Mouse (Mus musculus) heart, embryonic 15.5 days (tissue): Measurements from ENCODE around the gene Ppard. TPM values are rescaled to one million over a fixed set of nuclear protein-coding genes. Genes with fewer than 3 reads are reported as not detected.
"Not testable (repeated sequence)": the region's sequence is repeated elsewhere in the genome, so short reads cannot be mapped to it uniquely, and the experiment has no call there.

Experiments used
- ATAC-seq: fragments of 200-750 bp; cut with Nextera tagmentation; replicated peaks from 2 replicates; pipeline ENCODE4 v1.8.0; 2017; ENCODE audit warnings: low read depth, moderate TSS enrichment; ENCODE audit not compliant: insufficient number of reproducible peaks, insufficient read depth, low FRiP score
- H3K27ac ChIP-seq: fragments of 300-500 bp; sonication (generic); 2 replicates; pipeline ENCODE4 v1.5.1; 2015; ENCODE audit warnings: mild to moderate bottlenecking, inconsistent platforms
- H3K27me3 ChIP-seq: fragments of 300-500 bp; sonication (generic); 2 replicates; pipeline ENCODE4 v1.6.1; 2015; ENCODE audit warnings: inconsistent platforms
- H3K36me3 ChIP-seq: fragments of 300-500 bp; sonication (generic); 2 replicates; pipeline ENCODE4 v1.6.1; 2015; ENCODE audit warnings: mild to moderate bottlenecking, inconsistent platforms
- H3K4me1 ChIP-seq: fragments of 300-500 bp; sonication (generic); replicated peaks from 2 replicates; pipeline ENCODE4 v1.6.1; 2015; ENCODE audit warnings: inconsistent platforms
- H3K4me2 ChIP-seq: fragments of 300-500 bp; sonication (generic); 2 replicates; pipeline ENCODE4 v1.6.1; 2015; ENCODE audit warnings: inconsistent platforms, mild to moderate bottlenecking, moderate library complexity
- H3K4me3 ChIP-seq: fragments of 300-500 bp; sonication (generic); 2 replicates; pipeline ENCODE4 v1.5.1; 2015; ENCODE audit warnings: mild to moderate bottlenecking, inconsistent platforms
- H3K9ac ChIP-seq: fragments of 300-500 bp; sonication (generic); 2 replicates; pipeline ENCODE4 v1.6.1; 2015; ENCODE audit warnings: mild to moderate bottlenecking, inconsistent platforms
- H3K9me3 ChIP-seq: fragments of 300-500 bp; sonication (generic); replicated peaks from 2 replicates; pipeline ENCODE4 v1.6.1; 2016; ENCODE audit warnings: inconsistent platforms
- WGBS: fragments of 180-500 bp; shearing (Covaris S2); methylation state at CpG from one replicate; pipeline ENCODE4 v1.1.7; 2015; ENCODE audit warnings: mixed read lengths; 5-methylcytosine and 5-hydroxymethylcytosine counted together
- polyA plus RNA-seq: library from polyadenylated mRNA; unstranded; fragments of >200 nt; fragmentation: Nextera tagmentation; extraction: Ambion mirVana; gene quantifications from 2 replicates; pipeline ENCODE4 v1.2.1, GENCODE M21; 2015

Gene Ppard
- polyA plus RNA-seq, 1 experiment from 2014 or later: 1.1 TPM

DNA sequence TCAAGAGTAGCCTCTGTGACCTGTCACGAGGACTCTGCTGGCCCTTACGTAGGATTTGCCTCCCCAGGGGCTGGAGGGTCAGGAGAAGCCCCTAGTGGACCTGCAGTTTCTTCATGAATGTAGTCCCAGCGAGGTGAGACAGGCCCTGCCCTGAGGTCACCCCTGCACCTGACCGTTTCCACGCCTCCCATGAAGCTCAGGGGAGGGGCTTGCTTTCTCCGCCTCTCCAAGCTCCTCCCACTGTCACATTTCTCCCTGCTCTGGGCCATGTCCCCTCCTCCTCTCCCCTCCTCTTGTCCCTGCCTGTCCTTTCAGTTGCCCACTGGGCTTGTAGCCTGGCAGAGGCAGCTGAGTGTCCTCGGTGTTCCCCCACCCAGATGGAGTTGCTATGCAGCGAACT, 84.6 kb downstream of the Ppard start:
- ATAC-seq: no peak
- H3K4me3 ChIP-seq: no peak overlapping the region
- WGBS: 76% methylated on average over 8 of the region's 8 CpGs

DNA sequence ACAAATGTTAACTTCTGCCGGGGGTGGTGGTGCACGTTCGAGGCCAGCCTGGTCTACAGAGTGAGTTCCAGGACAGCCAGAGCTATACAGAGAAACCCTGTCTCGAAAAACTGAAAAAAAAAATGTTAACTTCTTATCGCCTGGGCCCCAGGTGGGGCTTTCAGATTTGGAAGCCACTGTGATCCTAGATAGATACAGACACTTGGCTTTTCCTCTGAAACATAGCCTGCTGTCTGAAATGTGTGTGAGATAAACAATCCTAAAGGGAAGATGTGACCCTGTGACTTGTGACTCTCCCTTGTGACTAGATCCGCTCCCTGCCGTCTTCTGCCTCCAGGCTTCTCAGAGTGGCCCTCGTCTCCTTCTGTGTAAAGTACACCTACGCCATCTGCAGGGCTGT, 85.2 kb downstream of the Ppard start:
- Histone ChIP-seq H3K4me2 (no peak overlapping the region), H3K27ac (no peak overlapping the region), H3K36me3 (peaks cover 32% of the 10 kb centered on the region), H3K27me3 (no peaks in the 10 kb centered on the region), H3K9ac (no peak overlapping the region), H3K4me3 (no peak overlapping the region), H3K4me1 (peaks cover 20% of the 10 kb centered on the region), H3K9me3 (no peaks in the 10 kb centered on the region)
- no peak for ATAC-seq
- 84% methylated on average over 9 of the region's 9 CpGs for WGBS

More for the DNA sequence above, 84.6 kb downstream of the Ppard start:
- H3K36me3 ChIP-seq: peaks cover 32% of the 10 kb centered on the region
- no peaks in the 10 kb centered on the region for H3K9me3 ChIP-seq
- H3K27me3 ChIP-seq: no peaks in the 10 kb centered on the region
- H3K9ac ChIP-seq: no peak overlapping the region
- H3K4me1 ChIP-seq: peaks cover 27% of the 10 kb centered on the region
- H3K4me2 ChIP-seq: no peak overlapping the region
- no peak overlapping the region for H3K27ac ChIP-seq

DNA sequence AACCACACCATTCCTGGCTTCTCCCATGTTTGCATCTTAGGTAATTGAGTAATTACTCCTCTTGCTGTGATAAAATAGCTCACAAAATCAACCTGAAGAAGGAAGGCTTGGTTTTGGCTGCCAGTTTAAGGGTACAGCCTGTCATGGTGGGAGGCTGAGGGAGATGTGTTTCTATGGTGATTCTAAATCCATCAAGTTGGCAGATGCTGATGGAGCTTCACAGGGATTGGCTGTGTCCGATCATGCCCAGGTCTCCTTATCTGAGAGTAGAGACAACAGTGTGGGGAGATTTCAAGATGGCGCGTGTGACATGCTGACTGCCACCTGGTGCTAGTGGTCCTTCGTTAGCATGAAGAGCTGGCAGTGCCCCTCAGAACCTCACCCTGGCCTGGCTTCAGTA, 89.2 kb downstream of the Ppard start:
- H3K9me3 ChIP-seq: no peaks in the 10 kb centered on the region
- no peak overlapping the region for H3K9ac ChIP-seq
- no peak overlapping the region for H3K4me2 ChIP-seq
- 89% methylated on average over 4 of the region's 4 CpGs for WGBS
- no peak for ATAC-seq
- no peak overlapping the region for H3K27ac ChIP-seq
- H3K27me3 ChIP-seq: no peaks in the 10 kb centered on the region
- no peaks in the 10 kb centered on the region for H3K4me1 ChIP-seq
- H3K36me3 ChIP-seq: peaks cover 37% of the 10 kb centered on the region
- H3K4me3 ChIP-seq: no peak overlapping the region

DNA sequence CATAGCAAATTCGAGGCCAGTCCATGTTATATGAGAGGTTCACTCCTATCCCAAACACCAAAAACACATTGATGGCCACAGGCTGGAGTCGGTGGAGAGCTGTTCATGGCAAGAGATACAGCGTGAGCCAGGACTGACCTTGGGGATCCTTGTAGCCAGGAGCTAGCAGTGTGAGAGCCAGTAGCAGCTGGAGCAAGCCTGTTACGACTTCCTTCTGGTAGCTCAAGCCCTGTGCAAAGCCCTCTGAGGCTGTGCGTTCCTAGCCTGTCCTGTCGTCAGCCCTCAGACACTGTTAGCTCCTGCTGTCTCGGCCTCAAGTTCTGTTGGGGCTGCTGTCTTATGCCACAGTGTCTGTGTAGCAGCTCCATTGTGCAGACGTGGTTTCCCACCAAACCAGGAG, 91.3 kb downstream of the Ppard start:
- Histone ChIP-seq H3K4me1 (peaks cover 9% of the 10 kb centered on the region), H3K4me3 (no peak overlapping the region), H3K9ac (no peak overlapping the region), H3K4me2 (no peak overlapping the region), H3K36me3 (peaks cover 18% of the 10 kb centered on the region), H3K27me3 (no peaks in the 10 kb centered on the region), H3K27ac (no peak overlapping the region), H3K9me3 (no peaks in the 10 kb centered on the region)
- WGBS: 84% methylated on average over 8 of the region's 8 CpGs
- no peak for ATAC-seq

DNA sequence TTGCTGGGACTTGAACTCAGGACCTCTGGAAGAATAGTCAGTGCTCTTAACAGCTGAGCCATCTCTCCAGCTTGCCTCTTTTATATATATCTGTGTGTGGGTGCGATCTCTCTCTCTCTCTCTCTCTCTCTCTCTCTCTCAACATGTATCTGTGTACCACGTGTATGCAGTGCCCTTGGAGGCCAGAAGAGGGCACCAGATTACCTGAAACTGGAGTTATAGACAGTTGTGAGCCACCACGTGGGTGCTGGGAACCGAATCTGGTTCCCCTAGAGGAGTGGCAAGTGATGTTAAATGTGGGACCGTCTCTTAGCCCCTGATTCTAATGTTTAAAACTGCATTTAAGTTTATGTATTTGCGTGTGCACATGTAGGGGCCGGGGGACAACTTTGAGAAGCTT, 91.9 kb downstream of the Ppard start:
- H3K27me3 ChIP-seq, H3K4me3 ChIP-seq, H3K9me3 ChIP-seq, ATAC-seq, H3K9ac ChIP-seq, H3K27ac ChIP-seq, H3K4me2 ChIP-seq: not testable (repeated sequence)
- peaks cover 14% of the 10 kb centered on the region for H3K36me3 ChIP-seq
- WGBS: 96% methylated on average over 7 of the region's 7 CpGs
- peaks cover 11% of the 10 kb centered on the region for H3K4me1 ChIP-seq

DNA sequence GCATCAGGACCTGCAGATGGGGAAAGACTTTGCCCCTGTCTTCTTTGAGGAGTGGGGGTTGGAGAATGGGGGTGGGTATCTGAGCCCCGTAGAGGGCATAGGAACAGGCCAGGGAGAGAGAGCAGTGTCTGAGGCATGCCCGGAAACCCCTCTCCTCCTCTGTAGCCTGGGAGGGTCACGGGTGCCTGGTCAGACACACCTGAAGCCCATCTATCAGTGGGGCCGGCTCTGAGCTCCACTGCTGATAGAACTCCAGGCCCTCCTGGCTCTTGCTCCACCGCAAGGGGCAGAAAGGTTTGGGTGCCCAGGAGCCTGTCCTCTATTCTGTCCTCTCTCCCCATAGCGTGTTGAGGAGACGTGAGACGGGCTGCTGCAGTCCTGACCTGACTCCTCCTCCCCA, 93.3 kb downstream of the Ppard start:
- no peak overlapping the region for H3K27ac ChIP-seq
- H3K27me3 ChIP-seq: no peaks in the 10 kb centered on the region
- H3K4me2 ChIP-seq: no peak overlapping the region
- no peak overlapping the region for H3K4me3 ChIP-seq
- H3K9me3 ChIP-seq: no peaks in the 10 kb centered on the region
- no peak for ATAC-seq
- H3K36me3 ChIP-seq: peaks cover 22% of the 10 kb centered on the region
- H3K4me1 ChIP-seq: peaks cover 21% of the 10 kb centered on the region
- WGBS: 87% methylated on average over 8 of the region's 8 CpGs
- no peak overlapping the region for H3K9ac ChIP-seq

DNA sequence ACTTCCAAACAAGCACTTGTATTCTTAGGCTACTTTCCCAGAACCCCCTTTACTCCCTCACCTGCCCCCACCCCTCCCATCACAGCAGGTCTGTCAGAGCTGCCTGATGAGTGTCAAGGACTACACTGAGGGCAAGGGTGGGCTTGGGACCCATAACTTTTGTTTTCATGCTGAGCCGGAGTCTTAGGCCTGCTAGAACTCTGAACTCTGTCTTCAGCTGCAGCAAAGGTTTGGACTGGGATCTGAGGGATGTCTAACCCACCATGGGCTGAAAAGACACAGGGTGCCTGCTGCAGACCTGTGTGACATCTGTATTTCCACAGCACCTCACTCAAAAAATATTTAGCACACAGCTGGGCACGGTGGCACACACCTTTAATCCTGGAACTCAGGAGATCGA, 94.5 kb downstream of the Ppard start:
- no peak overlapping the region for H3K4me2 ChIP-seq
- H3K4me1 ChIP-seq: peaks cover 29% of the 10 kb centered on the region
- H3K9ac ChIP-seq: no peak overlapping the region
- no peak overlapping the region for H3K4me3 ChIP-seq
- H3K36me3 ChIP-seq: peaks cover 32% of the 10 kb centered on the region
- H3K27me3 ChIP-seq: no peaks in the 10 kb centered on the region
- H3K9me3 ChIP-seq: no peaks in the 10 kb centered on the region
- no peak for ATAC-seq
- 81% methylated on average over 3 of the region's 3 CpGs for WGBS
- no peak overlapping the region; the same call in 1 of the 2 replicates for H3K27ac ChIP-seq

DNA sequence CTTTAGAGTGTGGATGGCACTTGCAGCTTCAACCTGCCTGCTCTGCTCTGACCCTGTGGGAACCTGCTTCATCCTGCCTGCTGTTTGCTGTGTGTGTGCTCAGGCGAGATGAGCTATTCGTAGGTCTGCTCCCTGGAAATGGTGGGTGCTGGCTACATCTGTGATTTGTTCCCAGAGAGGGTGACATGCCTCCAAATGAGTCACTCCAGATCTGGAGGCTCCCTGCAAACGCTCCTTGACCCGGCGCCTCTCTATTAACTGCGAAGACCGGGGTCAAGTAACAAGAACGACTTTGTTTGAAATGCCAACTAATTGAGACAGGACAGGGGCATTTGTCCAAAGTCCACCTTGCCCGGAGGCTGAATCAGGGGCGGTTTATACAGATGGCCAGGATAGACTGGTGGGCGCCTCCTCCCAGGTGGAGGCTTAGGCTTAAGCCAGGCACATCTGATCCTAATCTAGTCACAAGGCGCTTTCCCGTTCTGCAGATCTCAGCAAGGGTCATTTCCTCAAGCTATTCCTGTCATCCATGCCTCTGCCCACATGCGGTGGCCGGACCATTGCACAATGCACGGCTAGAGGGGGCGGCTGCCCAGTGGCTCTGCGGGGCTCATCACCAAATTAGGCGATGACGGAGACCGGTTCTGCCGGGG, 95.3 kb downstream of the Ppard start:
- Histone ChIP-seq H3K4me3 (peak overlapping the region; percentile 92), H3K36me3 (peaks cover 39% of the 10 kb centered on the region), H3K4me1 (peaks cover 38% of the 10 kb centered on the region), H3K27me3 (no peaks in the 10 kb centered on the region), H3K9me3 (no peaks in the 10 kb centered on the region), H3K27ac (peak overlapping the region; percentile 95), H3K9ac (peak overlapping the region; percentile 75), H3K4me2 (peak overlapping the region; percentile 89)
- no peak; the same call in 1 of the 2 replicates for ATAC-seq
- WGBS: 12% methylated on average over 22 of the region's 22 CpGs

DNA sequence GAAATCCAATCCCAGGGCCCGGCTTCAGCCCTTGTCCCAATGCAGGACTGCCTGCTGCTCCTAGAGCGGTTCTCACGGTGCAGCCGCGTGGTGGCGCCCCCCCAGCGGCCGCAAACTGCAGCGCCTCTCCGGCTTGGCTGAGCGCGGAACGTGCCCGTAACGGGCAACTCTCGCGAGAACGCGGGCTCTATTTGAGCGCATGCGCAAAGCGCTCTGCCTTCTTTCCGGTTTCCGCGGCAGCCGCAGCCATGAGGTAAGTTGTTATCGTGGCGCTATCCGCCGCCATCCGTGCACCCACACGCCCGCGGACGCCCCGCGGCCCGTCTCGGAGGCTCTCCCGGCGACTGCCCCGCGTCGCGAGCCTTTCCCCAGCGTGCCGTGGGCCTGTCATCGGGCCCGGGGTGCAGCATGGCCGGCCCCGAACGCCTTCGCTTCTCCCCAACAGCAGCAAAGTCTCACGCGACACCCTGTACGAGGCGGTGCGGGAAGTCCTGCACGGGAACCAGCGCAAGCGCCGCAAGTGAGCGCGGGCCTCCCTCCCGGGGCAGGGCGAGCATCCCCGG, 95.9 kb downstream of the Ppard start, which contains the start of gene Rpl10a:
TSS of gene Rpl10a (plus strand) at position 106 of the 563 bp plus-strand sequence.
- peaks cover 44% of the 10 kb centered on the region for H3K4me1 ChIP-seq
- peak within 1 kb of the TSS; percentile 95 for H3K27ac ChIP-seq
- peak within 1 kb of the TSS; percentile 100 for H3K9ac ChIP-seq
- peak; percentile 87 for ATAC-seq
- peaks cover 39% of the 10 kb centered on the region for H3K36me3 ChIP-seq
- under 1% methylated on average over 67 of the region's 67 CpGs for WGBS
- peak within 1 kb of the TSS; percentile 89 for H3K4me2 ChIP-seq
- H3K9me3 ChIP-seq: no peaks in the 10 kb centered on the region
- no peaks in the 10 kb centered on the region for H3K27me3 ChIP-seq
- peak within 1 kb of the TSS; percentile 92 for H3K4me3 ChIP-seq

DNA sequence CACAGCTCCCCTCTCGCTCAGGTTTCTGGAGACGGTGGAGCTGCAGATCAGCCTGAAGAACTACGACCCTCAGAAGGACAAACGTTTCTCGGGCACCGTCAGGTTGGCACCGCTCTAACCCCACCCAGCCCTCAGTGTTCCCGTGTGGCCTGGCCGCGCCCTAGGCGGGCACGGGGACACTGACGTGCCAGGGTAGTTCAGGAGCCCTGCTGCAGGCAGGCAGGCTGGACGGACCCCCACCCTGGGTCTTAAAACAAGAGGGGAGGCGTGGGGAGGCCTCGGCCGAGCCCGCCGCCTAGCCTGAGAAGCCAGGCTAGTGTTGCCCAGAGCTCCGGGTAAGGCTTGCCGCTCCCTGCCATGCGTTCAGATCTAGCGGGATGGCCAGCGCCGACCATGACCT, 96.4 kb downstream of the Ppard start:
- no peaks in the 10 kb centered on the region for H3K27me3 ChIP-seq
- H3K9me3 ChIP-seq: no peaks in the 10 kb centered on the region
- peaks cover 48% of the 10 kb centered on the region for H3K4me1 ChIP-seq
- peak overlapping the region; percentile 92 for H3K4me3 ChIP-seq
- peak overlapping the region; percentile 95 for H3K27ac ChIP-seq
- peak overlapping the region; percentile 89 for H3K4me2 ChIP-seq
- H3K36me3 ChIP-seq: peaks cover 36% of the 10 kb centered on the region
- ATAC-seq: peak; percentile 8; the same call in 1 of the 2 replicates
- peak overlapping the region; percentile 100 for H3K9ac ChIP-seq
- WGBS: under 1% methylated on average over 25 of the region's 25 CpGs

DNA sequence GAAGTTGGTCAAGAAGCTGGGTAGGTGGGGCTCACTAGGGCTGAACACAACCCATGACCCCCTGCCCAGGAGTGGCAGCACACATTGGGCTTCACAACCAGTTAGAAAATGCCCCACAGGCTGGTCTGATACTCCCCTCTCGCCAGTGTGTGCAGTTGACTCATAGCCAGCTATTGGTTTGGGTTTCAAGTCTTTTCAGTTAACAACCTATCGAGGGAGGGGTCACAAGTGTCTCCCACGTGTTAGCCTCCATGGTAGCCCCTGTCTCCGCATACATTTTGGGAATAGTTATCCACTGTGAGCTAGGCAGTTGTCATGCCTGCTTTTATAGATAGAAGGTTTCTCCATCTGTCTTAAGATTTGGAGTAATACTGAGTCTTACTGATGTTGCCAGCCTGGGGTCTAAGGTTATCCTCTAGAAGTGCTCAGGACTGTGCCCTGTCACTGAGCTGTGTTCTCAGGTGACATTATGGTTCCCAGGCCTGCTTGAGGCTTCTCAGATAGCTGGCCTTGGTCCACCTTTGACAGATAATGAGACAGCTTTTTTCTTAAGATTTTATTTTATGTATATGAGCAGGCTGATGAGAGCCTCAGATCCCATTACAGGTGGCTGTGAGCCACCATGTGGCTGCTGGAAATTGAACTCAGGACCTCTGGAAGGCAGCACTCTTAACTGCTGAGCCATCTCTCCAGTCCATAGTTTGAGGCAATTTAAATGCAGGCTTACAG, 97.2 kb downstream of the Ppard start:
- WGBS: 5% methylated on average over 4 of the region's 4 CpGs
- Histone ChIP-seq H3K4me2 (peak overlapping the region; percentile 89), H3K4me1 (peaks cover 53% of the 10 kb centered on the region), H3K9me3 (no peaks in the 10 kb centered on the region), H3K27ac (peak overlapping the region; percentile 95), H3K27me3 (no peaks in the 10 kb centered on the region), H3K4me3 (peak overlapping the region; percentile 92), H3K36me3 (peaks cover 30% of the 10 kb centered on the region), H3K9ac (peak overlapping the region; percentile 100)
- no peak for ATAC-seq
